Mouse (Mus musculus) thymus, postnatal 14 days (tissue): ENCODE measurements around the gene Dlg5.

Experiments used
- DNase-seq: peaks from one replicate; pipeline ENCODE4 v3.0.0; 2021

Dlg5 gene

DNA sequence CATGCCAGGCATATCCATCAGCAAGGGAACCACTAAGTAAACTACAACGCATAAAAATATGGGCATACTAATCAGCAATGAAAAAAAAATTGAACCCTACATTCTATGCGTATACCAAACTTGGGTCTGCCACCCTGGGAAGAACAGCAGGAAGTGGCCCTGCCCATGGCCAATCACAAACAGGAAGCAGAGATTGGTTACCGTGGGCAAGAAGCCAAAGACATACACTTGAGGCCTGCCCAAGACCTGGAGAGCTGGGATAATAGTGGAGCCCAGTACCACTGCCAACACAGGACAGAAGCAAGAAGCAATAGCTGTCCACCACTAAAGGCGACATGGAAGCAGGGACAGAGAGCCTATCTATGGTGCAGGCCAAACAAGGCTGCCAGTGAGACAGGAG, 146.9 kb downstream of the Dlg5 start:
- no peak for DNase-seq

DNA sequence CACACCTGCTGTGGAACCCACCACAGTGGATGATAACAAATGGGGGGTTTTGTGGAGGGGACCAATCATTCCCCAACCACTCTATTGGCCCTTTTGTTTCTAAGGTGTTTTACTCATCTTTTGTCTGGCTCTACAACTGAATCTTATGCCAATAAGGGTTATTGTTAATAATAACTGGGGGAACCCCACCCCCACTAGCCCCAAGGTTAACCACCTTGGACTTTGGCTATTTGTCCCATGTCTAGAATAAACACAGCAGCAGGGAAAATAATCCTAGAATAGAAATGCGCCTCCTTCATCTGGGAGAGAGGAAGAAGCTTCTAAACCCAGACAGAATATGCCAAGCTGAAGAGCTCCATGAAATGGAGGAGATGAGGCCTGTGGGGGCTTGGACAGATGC, 151.1 kb downstream of the Dlg5 start:
- no peak for DNase-seq

DNA sequence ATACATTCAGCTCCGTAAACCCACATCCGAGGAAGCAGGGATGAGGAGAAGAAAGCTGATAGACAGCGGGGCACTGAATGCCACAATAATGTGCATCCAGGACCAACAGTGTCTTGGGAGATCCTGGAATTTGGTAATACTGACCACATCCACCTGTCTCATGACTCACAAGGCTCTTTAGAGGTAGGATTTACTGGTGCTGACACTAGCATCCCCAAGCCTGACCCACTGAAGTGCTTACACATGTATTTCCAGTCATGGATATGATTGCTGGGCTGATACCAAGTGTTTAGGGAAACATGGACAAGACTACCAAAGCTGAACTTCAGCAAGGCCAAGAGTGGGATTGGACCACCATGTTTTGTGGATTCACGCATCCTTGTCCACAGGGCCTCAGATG, 152.5 kb downstream of the Dlg5 start:
- DNase-seq: no peak

DNA sequence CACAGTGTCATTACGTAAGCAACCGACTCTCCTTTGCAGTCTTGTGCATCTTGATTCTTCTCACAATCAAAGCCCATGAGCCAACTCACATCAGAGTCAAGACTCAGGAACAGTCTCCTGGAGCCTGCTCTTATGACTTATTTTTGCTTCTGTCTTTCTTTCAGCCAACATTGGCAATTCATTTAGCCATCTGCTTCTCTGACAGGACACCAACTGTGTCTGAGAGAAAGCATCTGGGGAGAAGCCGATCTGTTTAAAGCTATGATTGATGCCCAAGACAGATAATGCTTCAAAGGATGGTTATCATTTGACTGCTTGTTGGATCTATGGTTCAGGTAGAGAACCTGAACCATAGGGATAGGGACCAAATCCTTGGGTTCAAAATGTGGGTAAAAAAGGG, 153.3 kb downstream of the Dlg5 start:
- no peak for DNase-seq

DNA sequence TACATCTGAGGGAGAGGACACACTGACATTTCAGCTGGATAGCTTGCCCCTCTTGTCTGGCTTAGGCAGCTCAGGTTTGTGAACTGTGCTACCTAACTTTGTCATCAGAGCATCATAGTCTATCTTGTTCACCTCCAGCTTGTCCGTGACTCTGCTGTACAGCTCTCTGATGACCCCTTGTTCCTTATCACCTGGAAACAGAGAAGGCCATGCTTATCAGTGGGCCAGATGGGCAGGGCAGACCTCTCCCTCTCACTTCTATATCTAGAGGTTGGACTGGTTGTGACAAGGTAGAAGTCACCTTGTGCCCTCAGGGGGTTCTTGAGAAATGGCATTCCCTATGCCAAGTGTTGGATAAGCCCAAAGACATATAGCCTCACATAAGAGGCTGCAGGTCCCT, 154.9 kb downstream of the Dlg5 start:
- DNase-seq: no peak

DNA sequence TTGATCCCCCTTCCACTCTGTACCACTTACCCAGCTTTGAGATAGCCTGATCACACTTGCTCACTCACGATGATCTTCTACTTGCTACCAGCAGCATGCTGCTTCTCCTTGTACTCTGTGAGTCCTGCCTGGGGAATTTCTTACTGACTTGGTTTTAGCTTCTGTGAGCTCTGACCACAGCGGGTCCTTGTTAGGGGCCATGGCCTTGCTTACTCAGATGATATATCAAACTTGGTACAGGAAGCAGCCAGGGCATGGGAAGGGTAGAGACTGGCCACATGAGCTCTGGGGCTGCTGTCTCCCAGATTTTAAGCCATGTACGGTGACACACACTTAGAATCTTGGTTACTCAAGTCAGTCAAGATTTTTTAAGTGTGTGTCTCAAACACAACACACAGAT, 156.5 kb downstream of the Dlg5 start:
- no peak for DNase-seq

DNA sequence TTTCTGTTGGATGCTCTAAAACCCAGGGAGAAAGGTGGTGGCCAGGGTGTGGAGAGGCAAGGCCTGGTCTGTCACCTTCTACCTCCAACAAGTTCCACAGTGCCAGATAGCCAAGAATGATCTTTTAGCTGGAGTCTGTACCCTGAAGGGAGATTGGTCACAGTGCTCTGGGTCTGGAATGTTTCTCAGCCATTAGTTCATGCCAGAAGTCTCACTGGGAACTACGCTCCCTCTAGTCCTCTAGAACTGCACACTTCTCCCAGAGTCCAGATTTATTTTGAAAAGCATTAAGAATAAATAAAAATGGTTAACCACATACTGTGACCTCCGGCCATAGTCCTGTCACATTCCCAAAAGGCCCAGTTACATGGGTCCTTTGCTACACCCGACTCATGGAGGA, 158.3 kb downstream of the Dlg5 start:
- DNase-seq: no peak

DNA sequence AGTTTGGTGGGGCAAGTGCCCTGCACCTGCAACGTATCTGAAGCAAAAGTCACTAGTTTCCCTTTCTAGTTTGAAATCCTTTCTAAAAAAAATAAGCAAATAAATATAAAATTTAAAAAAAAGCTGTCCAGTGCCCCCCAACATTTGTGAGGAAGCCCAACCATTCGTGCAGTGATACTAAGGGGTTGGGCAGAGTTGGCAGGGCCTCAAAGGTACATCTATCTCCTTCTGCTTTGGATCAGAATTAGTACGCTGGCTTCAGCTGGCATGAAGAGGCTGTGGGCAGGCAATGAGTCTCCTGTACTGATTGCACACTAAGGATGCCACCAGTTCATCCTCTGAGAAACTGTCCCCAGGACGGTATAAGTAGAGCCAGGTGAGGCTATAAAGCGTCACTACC, 159.2 kb downstream of the Dlg5 start:
- DNase-seq: no peak
